Mouse (Mus musculus) ovary, adult 18-20 months (tissue): ENCODE results near the gene Tbc1d15.
"Not testable (repeated sequence)": the region's sequence is repeated elsewhere in the genome, so short reads cannot be mapped to it uniquely, and the experiment has no call there.

ENCODE experiments used
- DNase-seq: peaks from one replicate; pipeline ENCODE4 v3.0.0; 2022; ENCODE audit warnings: low spot score, mixed read lengths

Tbc1d15 gene

DNA sequence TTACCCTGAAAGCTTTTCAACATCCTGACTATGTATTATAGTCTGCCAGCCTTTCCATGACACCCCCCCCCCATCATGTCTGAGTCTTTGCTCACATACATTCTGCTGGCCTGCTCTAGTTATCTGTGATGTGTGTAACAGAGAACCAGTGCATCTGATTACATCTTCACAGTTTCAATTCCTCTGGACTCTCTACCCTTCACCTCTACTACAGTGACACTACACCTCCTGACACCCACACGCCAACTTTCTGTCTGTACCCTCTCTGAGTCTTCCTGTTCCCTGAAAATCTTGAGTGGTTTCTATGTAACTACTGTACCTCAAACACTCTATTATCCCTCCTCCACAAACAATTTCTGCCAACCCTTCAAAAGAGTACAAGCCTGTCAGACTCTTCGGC lies 5.8 kb downstream of the Tbc1d15 start:
- no peak for DNase-seq

DNA sequence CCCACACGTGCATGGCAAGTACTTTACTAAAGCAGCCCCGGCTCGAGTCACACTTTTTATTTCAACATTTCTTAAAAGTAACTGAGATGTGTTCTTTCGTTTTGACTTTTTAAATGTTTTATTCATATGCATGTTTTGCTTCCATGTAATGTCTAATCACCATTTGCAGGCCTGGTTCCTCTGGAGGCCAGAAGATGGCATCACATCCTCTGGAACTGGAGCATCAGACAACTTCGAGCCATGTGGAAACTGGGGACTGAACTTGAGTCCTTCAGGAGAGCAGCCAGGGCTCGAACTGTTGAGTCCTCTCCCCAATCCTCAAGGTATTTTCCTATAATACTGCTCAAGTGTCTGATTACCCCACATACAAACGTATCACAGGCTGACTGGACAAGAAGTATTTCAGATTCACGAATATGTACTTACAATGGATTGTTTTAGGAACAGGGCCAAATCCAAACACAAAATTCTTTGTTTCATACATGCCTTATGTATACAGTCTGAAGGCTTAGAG lies 10.1 kb downstream of the Tbc1d15 start:
- DNase-seq: no peak

DNA sequence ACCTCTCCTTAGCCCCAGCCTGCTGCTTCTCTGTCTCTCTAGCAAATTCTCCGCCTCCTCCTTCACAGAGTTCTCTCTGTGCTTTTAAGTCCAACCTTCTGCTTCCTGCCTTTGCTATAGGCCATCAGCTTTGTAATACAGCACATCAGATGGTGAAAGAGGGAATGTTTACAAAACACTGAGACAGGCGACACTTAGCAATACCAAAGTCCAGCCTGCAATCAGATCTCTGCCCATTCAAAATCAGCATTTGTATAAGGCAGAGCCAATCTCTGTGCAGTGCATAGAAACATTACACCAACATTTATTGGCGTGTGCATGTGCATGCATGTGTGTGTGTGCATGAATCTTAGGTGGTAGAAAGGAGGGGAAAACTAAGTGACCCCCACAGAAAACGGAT lies 13.3 kb downstream of the Tbc1d15 start:
- DNase-seq: no peak

DNA sequence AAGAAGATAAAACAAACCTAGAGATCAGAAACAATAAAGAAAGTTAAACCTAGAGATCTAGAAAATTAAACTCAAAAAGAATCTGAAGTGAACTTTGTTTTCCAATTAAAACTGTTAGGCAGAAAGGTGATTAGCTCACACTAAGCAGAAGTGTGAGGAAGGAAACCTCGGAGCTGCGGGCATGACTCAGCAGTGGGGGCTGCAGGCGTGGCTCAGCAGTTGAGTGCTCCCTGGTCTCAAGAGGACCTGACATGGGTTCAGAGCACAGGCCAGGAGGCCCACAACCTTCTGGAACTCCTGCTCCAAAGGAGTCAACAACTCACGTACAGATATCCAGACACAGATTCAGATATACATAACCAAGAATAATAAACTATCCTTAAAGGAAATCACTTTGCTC lies 14.5 kb downstream of the Tbc1d15 start:
- no peak for DNase-seq

DNA sequence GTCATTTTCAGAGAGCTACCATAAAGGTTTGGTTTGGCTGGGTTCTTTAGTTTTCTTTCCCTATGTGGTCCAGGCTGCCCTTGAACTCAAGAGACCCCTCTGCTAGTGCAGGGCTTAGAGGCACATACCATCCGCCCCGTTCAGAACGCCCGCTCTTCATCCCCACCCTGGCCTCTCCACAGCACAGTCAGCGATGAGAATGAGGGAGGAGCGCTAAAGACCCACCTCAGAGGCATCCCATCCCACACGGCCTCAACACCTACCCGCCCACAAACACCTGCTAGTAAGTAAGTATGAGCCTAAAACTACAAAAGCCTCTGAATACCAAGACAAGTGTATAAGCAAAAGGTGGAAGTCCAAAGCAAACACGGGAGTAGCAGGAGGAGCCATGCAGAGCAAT lies 15.8 kb downstream of the Tbc1d15 start:
- no peak for DNase-seq

DNA sequence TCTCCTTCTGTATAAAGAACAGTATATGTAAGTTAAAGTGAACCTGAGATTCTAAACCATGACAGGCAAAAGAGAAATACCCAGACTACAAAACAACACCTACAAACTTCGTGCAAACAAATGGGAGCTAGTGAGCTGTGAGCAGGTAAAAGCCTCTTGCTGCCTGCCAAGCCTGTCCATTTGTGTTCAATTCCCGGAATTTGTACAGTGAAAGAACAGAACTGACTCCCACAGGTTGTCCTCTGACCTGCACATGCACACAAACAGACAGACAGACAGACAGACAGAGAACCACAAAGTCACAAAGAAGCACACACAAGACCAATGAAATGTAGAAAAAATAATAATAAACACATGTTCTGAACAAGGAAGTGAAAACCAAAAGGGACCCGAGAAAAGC lies 17.5 kb downstream of the Tbc1d15 start:
- no peak for DNase-seq

DNA sequence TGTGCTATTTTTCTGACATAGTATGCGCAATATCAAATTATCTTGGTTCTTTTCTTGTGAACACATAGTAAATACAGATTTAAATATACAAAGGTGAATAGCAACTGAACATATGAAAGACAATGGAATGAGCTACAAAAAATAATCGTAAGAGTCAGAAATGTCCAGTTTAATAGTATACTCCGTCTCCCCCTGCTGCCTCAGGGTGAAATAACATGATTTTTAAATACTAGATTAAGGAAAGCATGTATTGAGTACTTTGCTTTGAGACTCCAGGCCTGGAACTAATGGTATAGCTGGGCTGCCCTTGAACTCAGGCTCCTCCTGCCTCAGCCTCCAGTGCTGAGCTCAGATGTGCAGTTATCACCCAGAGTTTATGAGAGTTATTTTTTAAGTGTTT lies 18.8 kb downstream of the Tbc1d15 start:
- no peak for DNase-seq

DNA sequence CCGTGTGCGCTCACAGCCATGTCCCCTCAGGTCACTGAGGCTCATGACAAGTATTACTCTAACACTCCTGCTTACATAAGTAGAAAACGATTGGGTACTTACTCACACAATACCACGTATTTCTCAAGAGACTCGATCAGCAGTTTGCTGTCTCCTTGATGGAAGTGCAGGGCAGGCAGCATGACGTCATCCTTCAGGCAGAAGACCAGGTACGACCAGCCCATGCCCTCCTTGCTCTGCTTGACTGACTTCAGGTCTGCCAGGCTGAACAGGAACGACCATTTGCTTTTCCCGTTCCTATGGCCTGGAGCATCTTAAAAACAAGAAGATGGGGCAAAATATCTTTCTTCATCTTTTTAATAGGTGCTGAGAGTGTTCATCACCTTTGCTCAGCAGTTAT lies 22.2 kb downstream of the Tbc1d15 start:
- DNase-seq: no peak

DNA sequence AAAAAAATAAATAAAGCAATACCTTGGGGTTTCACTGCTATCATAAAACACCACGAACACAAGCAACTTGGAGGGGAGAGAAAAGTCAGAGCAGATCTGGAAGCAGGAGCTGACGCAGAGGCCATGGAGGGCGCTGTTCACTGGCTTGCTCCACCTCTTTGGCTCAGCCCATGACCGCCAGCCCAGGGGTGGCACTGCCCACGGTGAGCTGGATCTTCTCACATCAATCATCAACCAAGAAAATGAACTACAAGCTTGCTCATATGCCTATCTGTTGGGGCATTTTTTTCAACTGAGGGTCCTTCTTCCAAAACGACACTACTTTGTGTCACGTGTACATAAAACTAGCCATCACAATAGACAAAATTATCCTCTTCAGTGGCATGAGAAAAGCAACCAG lies 24.7 kb downstream of the Tbc1d15 start:
- DNase-seq: no peak

DNA sequence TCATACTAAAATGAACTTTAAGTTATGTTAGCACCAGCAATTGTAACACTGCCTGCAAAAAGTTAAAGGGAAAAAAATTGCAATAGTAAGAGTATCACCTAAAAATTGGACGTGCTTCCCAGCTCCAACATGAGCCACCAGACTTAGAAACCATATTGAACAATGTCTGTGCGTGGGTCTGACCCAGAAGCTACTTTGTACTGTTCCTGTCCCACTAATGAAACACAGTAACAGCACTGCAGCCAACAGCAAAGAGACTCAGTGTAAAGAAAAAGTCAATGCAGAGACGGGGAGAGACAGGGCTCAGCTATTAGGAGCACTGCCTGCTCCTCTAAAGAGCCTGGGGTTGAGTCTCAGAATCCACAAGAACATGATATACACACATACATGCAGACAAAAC lies 27.4 kb downstream of the Tbc1d15 start:
- DNase-seq: no peak

DNA sequence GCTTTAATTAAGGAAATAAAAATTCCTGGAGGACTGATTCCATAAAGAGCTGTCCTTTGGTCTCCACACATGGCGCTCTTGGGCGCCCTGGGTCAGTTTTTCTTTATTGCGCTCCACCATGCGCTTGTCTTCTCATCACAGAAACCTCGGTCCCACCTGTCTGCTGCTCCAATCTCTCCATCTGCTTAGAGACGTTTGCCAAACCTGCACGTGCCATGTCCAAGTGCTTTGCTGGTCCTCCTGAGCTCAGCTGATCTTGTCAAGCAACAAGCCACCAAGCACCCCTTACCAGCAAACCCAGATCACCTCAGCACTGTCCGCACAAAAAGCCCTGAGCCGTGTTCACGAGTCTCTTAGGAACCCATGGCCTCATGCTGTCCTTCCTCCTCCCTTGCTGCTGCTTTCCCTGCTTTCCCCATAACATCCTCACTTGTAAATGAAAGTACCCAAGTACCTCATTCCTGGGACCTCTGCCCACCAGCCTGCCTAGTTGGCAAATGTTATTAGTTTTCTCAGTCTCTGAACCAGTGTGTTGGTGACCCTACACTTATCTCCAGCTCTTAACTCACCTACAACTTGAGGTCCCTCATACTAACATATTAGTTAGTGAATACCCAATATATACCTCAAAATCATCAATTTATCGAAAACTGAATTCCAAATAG lies 38.2 kb downstream of the Tbc1d15 start:
- DNase-seq: no peak

DNA sequence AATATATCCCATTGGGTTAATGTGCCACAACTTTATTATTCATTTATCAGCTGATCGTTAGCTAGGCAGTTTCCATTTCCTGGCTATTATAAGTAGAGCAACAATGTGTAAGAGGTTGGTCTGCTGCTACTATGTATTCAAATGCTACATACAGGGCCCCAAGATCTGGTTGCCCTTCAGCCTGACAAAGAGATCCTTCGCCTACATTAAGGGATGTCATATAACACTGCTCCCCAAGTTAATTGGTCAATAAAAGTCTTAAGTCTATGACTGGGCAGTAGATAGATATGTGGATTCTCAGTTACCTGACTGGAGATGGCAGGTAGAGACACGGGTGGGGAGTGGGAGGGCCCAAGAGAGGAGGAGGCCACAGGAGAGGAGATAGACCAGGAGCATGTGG lies 45.4 kb downstream of the Tbc1d15 start:
- no peak for DNase-seq

DNA sequence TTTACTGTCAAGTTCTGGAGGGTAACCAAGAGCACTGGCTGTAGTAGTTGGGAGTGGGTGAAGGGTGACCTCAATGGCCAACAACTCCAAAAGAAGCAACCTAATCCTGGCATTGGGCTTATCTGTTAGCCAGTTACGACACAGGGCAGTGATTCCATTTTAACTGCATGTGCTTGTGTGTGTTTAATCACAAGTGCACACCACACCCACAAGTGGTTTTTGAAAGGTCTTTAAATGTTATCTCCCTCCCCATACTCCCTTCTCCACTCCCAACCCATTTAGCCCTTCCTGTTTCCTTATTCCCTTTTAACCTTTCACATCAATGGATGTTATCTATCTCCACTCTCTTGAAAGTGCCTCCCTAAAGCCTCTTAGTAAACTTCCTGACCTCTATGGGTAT lies 46.0 kb downstream of the Tbc1d15 start:
- DNase-seq: no peak

DNA sequence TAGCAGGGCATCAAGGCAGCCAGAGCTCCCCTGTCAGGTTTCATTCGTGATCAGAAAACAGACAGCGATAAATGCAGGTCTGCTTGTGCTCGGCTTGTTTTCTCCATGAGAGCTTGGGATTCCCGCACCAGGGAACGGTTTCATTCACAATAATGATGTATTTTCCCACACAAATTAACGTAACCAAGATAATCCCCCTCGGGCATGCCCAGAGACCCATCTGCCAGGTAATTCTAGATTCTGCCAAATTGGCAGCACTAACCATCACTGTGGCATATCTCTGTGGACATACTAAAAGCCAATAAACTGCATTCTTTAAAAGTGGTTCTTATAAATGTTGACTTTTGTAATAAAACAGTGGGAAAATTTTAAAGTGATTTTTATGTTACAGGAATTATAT lies 60.1 kb downstream of the Tbc1d15 start:
- DNase-seq: no peak

DNA sequence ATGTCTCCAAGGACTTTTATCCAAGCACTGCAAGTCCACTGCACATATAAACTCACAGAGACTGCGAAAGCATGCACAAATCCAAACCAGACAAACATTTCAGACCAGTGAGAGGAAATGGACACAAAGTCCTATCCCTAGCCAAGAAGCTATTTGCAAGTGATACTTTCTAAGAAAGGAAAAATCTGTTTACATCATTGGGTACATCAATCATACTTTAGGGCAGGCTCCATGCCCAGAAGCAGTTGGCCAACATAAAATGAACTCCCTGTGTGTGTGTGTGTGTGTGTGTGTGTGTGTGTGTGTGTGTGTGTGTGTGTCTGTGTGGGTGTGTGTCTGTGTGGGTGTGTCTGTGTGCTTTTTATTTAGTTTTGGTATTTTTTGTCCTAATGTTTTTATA lies 63.9 kb downstream of the Tbc1d15 start:
- no peak for DNase-seq

DNA sequence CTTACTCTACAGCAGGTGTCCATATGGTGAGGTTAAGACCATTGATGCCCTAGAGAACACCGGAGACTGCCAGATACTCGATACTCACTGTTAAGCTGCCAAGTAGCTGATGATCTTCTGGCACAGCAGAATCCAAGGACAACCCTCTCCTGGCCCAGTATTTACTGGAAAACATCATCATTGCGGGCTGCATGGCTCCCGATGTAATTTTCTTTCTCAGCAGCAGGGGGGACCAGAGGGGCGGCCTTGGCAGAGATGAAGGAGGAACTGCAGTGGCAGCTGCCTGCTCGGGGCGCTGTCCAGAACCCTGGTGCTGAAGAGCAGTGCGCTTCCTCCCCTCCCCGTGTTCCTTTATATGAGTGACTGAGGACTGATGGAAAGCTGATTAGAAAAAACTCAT lies 66.6 kb downstream of the Tbc1d15 start, which contains the start of gene Tph2:
Tph2 (minus strand) TSS at position 326 of the 400 bp plus-strand sequence.
- DNase-seq: peak; percentile 54

DNA sequence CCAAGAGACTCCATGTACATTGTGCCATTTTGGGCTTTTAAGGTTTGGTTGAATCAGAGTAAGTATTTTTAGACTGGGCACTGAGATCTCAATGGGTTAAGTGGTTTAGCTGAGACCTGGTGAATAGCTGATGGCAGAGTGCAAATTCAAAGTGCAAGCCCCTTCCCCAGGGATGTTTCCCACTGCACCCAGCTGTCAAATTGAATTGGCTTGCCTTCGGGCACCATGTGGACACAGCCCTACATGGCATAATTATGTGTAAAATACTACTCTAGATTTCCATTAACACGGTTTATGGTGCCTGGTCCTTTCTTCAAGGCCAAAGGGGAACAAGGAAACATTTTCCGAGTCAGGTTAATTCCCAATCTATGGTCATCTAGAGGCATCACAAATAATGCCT lies 70.2 kb downstream of the Tbc1d15 start:
- DNase-seq: no peak

DNA sequence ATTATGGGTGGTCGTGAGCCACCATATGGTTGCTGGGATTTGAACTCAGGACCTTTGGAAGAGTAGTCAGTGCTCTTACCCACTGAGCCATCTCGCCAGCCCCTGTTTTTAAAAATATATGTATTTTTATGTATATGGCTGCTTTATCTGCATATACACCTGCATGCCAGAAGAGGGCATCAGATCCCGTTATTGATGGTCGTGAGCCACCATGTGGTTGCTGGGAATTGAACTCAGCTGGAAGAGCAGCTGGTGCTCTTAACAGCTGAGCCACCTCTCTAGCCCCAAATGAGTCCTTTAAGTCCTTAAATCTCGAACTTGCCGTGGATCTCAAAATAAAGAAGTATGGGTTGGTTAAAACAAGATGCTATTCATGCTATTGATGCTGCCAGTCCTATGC lies 73.2 kb downstream of the Tbc1d15 start:
- DNase-seq: not testable (repeated sequence)

DNA sequence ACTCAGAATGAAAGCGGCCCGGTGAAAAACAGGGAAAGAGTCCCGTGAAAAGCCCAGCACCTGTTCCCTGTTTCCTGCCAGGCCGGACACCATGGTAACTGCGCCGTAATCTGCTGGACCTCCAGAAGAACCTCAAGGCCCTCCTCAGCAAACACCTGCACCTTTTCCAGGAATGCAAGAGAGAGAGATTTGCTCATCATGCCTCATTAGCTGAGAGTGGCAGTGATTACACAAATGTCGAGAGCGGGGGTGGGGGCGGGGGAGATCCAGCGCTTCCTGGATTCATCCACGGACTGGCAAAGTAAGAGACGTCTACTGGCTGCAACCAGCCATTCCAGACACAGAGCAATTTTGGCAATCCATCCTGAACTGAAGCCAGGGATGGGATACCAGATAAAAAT lies 75.7 kb downstream of the Tbc1d15 start:
- no peak for DNase-seq

DNA sequence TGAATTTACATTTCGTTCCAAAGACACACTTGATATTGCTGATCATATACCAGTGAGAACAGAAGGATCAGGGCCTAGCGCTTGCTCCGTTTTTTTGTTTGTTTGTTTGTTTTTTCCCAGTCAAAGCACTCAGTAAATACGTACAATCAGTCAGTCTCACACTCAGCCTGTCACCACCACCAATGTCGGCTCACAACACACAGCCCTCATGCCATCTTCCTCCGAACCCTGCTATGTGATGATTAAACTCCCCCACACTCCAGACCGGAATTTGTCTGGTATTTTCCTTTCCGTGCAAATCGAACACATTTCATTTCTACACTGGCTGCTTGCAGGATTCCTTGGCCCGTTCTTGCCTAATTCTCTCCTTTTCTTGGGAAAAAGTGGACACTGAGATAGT lies 77.9 kb downstream of the Tbc1d15 start:
- no peak for DNase-seq

DNA sequence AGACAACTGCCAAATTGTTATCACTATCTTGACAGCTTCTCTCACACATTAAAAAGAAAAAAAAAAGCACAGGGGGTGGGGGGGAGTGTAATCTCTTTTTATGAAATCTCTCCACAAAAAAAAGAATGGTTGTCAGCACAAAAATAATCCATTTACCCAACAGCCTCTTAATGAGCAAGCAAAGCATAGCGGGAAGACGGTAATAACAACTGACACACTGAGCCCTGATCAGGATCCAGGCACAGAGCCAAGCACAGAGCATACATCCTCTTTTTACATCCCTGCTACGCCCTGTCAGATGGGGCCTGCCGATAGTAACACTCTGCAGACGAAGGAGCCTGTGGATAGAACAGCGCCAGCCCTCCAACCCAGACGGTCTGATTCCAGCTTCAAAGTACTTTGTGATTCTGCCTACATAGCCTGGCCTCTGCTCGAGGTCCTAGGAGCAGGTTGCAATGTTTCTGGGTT lies 79.9 kb downstream of the Tbc1d15 start:
- no peak for DNase-seq

DNA sequence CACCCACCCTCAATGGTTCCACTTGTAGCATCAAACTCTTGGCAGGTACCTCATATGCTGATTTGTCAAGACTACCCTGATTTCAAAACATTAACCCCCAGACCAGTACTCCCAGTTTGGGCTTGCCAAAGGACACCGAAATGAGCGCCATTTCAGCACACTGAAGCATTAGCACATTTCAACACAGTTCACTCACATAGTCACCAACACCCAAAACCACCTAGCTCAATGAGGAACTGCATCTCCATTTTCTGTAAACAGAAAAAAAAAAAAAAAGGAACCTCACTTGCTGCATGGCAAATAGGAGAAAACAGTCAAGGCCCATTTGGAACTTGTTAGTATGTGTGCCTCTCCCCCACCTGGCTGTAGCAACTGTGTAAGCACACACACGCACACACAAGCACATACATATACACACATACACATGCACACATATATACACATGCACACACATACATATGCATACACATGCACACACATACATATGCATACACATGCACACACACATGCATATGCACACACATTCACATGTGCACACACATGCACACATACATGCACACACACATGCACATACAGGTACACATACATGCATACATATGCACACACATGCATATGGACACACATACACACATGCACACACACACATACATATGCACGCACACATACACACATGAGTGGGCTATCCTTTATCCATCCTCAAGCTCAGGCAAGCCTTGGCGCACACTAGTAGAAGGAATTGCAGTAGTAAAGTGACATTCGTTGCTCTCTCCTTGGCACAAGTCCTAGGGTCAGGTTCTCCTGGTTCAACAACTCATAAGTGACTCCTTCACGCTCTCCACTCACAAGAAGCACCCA lies 80.5 kb downstream of the Tbc1d15 start:
- no peak for DNase-seq

DNA sequence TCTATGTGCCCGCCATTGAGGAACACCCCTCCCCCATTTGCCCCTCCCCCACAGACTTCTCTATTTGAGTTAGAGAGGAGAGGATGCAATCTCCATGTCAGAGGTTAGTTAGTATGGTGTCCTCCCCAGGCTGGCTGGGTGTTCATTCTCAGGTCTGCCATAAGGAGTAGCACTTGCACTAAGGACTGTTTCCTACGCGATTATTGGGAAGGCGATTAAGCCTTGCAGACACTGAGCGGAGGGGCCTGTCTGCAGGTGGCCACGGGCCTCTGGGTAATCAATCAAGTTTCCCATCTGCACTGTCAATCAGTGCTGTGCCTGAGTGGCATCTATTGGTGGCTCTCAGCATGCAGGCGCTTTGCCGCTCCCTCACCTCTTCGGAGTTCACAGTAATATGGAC lies 81.9 kb downstream of the Tbc1d15 start:
- no peak for DNase-seq
